Mouse (Mus musculus) T-helper 2 cell (primary cell): ENCODE data around the gene Bet1l.

ENCODE experiments used
- in situ Hi-C: fragments of 300-600 bp; cut with MboI, MseI; formaldehyde crosslinking; loops from one replicate; pipeline ENCODE4 v1.15.1; 2025; ENCODE audit warnings: high pct_unique_total_duplicates

The Bet1l gene

DNA sequence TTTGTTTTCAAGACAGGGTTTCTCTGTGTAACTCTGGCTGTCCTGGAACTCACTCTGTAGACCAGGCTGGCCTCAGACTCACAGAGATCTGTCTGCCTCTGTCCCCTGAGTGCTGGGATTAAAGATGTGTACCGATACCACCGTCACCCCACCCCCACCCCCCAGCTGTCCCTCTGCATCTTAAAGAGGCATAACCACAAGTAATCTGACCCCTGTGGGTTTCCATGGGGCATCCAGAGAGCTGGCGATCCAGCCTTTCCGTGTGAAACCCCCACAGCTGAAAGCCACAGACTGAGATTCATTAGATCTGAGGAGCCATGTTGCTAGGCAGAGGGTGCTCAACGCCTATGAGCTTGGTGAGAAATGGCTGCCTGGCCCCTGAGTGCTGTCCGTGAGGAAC lies 2.6 kb upstream of the Bet1l start:
- in situ Hi-C loops: no loop called here

DNA sequence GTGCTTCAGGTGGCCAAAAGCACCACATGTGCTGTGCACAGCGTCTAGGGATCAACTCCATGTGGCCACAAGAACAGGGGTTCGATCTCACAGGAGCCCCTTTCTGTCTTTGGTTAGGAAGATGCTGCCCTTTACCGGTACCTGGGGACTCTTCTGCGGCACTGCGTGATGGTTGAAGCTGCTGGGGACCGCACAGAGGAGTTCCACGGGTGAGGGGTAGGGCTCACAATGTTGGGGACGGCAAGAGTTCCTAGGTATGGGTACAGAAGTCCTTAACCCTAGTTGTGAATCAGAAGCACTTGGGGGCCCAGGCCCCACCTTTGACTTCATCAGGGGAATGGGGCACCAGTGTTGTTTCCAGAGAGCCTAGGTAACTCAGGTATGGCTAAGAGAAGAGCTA lies 1.4 kb upstream of the Bet1l start:
- in situ Hi-C loops: no loop called here

DNA sequence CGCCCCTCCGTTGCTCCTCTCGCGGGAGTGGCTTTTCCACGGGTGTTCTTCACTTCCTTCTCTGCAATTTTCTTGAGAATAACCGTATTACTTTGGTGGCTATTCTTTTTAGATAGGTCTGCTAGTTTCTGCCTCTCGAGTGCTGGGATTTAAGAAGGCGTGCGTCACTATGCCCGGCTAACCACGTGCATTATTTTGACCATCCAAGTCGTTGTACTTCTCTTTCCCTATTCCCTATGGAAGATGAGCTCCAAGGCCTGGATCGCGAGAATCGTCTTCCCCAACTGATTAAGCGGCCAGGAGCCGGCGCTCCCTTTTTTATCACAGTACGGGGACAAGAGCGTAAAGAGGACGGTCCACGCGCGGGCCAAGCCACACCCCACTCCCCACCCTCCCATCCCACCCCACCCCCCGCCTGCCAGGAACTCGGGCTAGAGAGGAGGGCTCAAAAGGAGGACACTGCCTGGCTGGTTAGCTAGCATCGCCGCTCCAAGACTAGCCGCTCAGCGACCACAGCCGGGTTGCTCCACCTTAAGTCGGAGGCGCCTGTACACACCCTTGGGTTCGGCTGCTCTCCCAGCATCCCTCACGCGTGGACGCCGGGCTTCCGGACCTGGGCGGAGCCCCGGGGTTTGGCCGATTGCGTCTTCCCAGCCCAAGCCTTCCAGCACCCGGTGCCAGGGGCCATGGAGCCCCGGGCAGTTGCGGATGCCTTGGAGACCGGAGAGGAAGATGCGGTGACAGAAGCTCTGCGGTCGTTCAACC lies 410 bp downstream of the Bet1l start, which contains the start of gene Ric8a:
Ric8a (plus strand) TSS at position 173 of the 765 bp plus-strand sequence.
- in situ Hi-C loops: no loop called here

DNA sequence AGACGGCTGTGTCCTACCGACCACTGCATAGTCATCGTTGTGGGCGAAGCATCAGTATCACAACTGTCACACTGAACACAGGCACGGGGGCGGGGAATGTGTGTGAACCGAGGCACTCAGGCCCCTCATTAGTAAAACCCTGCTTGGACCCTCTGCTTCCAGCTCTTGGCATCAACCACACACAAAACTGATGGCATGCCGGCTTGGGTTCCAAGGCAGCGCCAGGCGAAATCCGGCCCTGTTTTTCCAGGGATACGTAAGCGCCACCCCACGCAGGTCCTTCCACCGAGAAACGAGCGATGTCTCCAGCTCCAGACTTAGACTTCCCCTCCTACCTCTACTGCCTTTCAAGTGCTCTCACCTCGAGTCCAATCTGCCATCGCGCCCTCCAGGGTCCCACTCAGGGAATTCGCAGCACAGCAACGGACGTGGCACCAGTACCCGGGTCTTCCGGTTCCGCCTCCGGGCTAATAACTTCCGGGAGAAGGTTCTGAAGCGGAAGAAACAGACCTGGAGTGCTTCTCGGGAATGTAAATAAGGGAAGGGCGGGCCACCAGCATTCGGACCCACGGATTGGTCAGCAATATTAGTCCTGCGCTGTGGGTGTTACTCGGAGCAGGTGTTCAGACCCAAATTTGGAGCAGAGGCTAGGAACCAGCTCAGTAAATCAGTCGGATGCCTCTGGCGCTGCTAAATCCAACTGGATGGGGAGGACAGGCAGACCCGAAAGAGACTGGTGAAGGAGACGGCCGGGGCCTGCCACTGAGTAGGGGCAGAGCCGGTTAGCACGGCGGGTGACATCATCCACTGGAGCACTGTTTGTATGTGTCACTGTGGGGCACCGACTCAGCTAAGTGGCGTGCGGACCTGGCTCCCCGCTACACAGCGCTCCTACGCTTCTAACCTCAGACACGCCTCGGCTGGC lies 1.3 kb downstream of the Bet1l start, which contains the start of gene Gm45785:
Gm45785 (minus strand) TSS at position 472 of the 925 bp plus-strand sequence.
- in situ Hi-C loops: no loop called here

GRCm38 (mm10) chr7:140855181-140855580 lies 2.2 kb downstream of the Bet1l start:
- in situ Hi-C loops: no loop called here

GRCm38 (mm10) chr7:140854483-140854882 lies 2.9 kb downstream of the Bet1l start:
- in situ Hi-C loops: no loop called here

- in situ Hi-C loops: no loop called here
Measured at GRCm38 (mm10) chr7:140853386-140853785, 4.0 kb downstream of the Bet1l start.

- in situ Hi-C loops: no loop called here
Measured at GRCm38 (mm10) chr7:140851916-140852315, 5.5 kb downstream of the Bet1l start.

DNA sequence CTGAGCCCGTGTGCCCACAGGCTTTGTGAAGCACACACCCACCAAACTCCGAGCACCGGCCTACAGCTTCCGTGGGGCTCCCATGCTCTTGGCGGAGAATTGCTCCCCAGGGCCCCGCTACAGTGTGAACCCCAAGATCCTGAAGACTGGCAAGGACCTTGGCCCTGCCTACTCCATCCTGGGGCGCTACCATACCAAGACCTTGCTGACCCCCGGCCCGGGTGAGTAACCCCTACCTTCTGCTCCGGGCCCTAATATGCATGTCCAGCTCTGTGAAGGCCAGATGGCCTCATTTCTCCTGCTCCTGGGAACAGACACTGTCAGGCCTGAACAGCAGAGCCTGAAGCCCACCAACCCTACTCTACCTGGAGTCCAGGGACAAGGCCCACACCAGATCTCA lies 8.8 kb downstream of the Bet1l start:
- in situ Hi-C loops: loop anchor here (5.0 kb wide), 1 partner anchor 204 kb away; no protein-coding TSS in a partner anchor

GRCm38 (mm10) chr7:140847755-140848580 lies 9.4 kb downstream of the Bet1l start, which contains the start of gene Odf3:
TSS of gene Odf3 (plus strand) at chr7:140847805.
- in situ Hi-C loops: loop anchor here (5.0 kb wide), 1 partner anchor 204 kb away; no protein-coding TSS in a partner anchor

GRCm38 (mm10) chr7:140846676-140847075 lies 10.7 kb downstream of the Bet1l start:
- in situ Hi-C loops: loop anchor here (5.0 kb wide), 1 partner anchor 206 kb away; no protein-coding TSS in a partner anchor

DNA sequence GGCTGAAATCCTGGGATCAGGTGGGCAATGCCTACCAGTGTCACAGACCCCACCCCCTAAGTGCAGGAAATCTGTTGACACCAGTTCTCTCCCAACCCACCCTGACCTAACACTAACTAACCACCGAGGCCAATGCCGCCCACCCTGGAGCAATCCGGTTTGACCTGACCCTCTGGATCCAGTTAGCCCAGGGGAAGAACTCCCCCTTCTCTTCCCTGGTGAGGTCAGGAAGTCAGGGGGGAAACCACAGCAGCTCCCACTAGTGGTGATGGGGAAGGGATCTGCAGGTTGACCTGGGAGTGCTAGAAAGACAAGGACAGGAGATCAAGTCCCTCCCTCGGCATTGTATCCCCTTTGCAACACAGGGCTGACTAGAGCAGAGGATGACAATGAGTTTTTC lies 11.7 kb downstream of the Bet1l start:
- in situ Hi-C loops: loop anchor here (5.0 kb wide), 1 partner anchor 207 kb away; no protein-coding TSS in a partner anchor

GRCm38 (mm10) chr7:140844905-140845665 lies 12.3 kb downstream of the Bet1l start, which contains the start of gene Scgb1c1:
TSS of gene Scgb1c1 (plus strand) at chr7:140845547.
- in situ Hi-C loops: loop anchor here (5.0 kb wide), 3 partner anchors 57 to 337 kb away; partner anchors contain the start of gene Cox8b

DNA sequence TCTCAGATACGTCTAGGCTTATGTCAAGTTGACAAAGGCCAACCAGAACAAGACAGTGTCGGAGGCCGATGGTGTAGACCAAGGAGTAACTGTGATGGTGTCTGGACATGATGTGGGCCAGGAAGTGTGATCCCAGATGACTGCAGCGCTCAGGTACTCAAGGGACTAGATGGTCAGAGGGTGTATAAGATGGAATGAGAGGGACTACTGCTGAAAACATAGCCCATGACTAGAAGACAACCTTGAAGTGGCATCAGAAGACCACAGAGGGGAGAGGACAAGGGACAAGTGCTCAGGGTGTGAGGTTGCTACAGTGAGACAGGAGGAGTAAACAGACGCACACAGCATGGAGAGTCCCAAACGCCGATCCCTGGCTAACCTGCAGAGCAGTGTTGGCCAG lies 13.6 kb downstream of the Bet1l start:
- in situ Hi-C loops: loop anchor here (5.0 kb wide), 2 partner anchors 58 to 338 kb away; partner anchors contain the start of gene Cox8b

GRCm38 (mm10) chr7:140840750-140841735 lies 16.3 kb downstream of the Bet1l start:
- in situ Hi-C loops: loop anchor here (5.0 kb wide), 2 partner anchors 61 to 341 kb away; partner anchors contain the start of gene Cox8b

GRCm38 (mm10) chr7:140839556-140839955 lies 17.8 kb downstream of the Bet1l start:
- in situ Hi-C loops: no loop called here

DNA sequence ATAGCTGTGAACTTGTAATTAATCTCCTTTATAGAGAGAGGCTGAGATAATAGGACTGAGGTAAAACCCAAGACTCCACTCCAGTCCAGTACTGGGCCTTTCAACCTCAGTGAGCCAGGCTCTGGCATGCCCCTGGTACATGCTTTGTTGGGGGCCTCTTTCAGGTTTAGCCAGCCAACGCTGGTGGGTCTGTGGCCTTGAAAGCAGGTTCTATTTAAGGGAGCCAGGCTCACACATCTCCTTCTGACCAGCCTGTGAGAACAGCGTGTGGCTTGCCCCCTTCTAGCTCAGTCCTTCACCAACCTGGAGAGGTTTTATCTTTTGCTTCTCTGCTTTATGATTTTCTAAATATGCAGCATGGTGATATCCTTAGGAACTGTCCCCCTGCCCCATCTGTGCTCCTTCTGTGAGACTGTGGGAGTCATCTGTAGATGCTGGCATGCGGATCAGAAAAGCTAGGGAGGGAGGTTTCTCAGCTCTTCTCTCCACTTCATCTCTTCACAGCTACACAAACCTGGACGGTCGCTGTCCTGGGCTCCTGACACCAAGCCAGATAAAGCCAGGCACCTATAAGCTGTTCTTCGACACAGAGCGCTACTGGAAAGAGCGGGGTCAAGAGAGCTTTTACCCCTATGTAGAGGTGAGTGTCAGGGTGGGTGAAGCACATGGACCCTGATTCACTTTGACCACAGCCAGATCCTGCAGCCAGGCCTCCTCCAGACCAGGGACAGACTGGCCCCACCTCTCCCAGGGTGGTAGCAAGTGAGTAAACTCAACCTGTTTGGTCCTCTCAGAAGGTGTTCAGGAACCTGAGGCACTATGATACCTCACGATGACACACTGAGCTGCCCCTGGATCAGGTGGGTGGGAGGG lies 20.9 kb downstream of the Bet1l start:
- in situ Hi-C loops: no loop called here

DNA sequence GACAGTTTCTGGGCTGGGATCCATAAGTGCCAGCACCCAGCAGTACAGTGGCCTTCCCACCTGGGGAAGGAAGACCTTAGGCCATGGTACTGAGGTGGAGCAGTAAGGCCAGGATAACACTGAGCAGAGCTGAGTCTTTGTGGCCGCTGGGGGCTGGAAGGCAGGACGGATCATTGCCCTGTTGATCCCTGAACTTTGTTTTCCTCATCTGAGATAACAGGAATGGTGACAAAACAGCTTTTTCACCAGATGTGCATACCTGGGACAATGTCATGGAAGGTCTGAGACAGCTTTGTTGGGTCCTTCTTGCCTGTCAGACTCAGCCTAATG lies 21.7 kb downstream of the Bet1l start:
- in situ Hi-C loops: no loop called here
